Mouse (Mus musculus): ENCODE data around the gene Gm10772. TPM values are rescaled to one million over a fixed set of nuclear protein-coding genes. Genes with fewer than 3 reads are reported as not detected.
"Not testable (repeated sequence)": the region's sequence is repeated elsewhere in the genome, so short reads cannot be mapped to it uniquely, and the experiment has no call there.

The Gm10772 gene
- not detected in 2 replicates for polyA plus RNA-seq (2012; rRNA removed)

DNA sequence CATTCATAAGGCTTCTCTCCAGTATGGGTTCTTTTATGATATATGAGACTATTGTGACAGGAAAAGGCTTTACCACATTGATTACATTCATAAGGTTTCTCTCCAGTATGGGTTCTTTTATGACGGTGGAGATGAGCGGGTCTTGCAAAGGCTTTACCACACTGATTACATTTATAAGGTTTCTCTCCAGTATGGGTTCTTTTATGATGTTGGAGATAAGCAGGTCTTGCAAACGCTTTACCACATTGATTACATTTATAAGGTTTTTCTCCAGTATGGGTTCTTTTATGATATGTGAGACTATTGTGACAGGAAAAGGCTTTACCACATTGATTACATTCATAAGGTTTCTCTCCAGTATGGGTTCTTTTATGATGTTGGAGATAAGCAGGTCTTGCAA, at the start of gene Gm10772:
Gene Gm10772, minus strand, starts transcription at position 101 of the 400 bp plus-strand sequence.
- not testable (repeated sequence) for DNase-seq (ENCODE audit: low read depth)

DNA sequence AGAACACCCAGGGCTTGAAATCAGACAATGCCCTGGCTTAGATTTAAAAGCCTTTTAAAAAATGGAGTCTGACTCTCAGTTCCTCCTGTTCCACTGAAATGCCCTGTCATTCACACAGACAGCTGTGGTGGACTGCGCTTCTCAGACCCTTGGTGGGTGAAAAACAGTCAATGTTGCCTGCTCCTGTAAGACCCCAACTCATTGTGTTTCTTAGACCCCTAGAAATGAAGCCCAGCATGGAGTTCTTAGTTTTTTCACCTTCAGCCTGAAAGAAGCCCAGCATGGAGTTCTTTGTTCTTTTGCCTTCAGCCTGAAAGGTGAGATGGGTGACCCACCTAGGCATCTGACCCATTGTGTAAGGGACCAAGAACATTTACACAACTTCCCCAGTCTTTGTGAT, 36.5 kb upstream of the Gm10772 start:
- not testable (repeated sequence) for DNase-seq (ENCODE audit: low read depth)

DNA sequence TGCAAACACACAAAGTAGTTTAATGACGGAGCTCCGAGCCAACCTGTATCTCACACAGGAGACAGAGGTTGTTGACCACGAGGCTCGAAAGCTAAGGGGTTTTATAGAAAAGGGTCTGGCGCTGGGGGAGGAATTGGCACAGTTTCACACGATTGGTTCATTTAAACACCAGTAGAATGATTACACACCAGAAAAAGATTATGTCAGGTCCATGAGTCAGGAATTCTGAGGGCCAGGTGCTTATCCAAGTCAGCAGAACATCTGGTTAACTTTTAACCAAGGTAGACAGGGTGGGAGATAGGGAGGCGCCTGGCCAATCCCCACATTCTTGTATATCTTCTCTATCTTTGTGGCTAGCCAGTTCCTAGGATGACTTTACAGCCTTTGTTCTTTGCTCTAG, 35.8 kb upstream of the Gm10772 start:
- not testable (repeated sequence) for DNase-seq (ENCODE audit: low read depth)

DNA sequence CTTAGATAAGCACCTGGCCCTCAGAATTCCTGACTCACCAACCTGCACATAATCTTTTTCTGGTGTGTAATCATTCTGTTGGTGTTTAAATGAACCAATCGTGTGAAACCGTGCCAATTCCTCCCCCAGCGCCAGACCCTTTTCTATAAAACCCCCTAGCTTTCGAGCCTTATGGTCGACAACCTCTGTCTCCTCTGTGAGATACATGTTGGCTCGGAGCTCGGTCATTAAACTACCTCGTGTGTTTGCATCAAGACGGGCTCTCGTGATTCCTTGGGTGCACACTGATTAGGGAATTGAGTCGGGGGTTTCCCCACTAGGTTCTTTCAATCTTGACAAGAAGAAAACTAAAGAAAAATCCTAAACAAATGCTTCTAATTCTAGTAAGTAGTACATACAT, 13.0 kb downstream of the Gm10772 start:
- DNase-seq (ENCODE audit: low read depth) = no peak

DNA sequence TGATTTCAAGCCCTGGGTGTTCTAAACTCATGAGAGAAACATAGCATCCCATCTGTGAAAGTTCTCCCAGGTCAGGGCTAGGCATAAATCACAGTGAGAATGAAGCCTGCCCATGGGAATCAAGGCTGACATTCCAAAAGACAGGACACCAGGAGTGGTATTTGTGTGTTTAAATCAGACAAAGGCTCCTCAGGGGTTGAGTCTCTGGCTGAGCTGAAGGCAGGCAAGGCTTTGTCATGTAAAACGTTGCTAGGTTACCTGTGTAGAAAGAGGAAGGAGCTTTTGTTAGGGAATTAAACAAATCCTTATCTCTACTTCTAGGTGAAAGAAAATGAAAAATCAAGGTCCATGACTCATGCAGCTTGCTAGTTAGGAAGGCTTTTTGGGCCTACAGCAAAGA, 13.6 kb downstream of the Gm10772 start:
- not testable (repeated sequence) for DNase-seq (ENCODE audit: low read depth)

DNA sequence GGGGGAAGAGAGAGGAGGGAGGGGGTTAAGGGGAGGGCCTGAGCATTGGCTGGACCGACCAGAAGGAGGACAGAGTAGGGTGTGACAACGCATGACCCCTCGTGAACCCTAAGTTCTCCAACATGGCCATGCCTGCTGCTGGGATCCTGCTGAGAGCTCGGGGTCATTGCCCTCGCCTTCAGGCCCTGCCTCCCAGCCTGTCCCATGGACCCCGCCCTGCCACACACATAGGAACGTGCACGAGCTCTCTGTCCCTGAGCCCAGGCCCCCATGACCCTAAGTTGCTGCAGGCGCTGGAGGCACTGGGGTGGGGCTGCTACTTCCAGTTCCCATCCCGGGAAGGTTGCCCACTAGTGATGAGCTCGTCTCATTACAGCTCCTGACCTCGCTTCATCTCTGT, 48.2 kb downstream of the Gm10772 start:
- DNase-seq (ENCODE audit: low read depth) = not testable (repeated sequence)

Other genes with a start within 250 kb of the Gm10772 start
- not detected in 2 replicates for gene Gm10324, start 108.0 kb downstream of the Gm10772 start, polyA plus RNA-seq (2012; rRNA removed)
- not detected in 2 replicates for gene 2410141K09Rik, start 213.5 kb upstream of the Gm10772 start, polyA plus RNA-seq (2012; rRNA removed)

Measured in gonadal fat pad, adult 2 months (tissue).